Mouse (Mus musculus): ENCODE data around the gene Brinp1. TPM values are rescaled to one million over a fixed set of nuclear protein-coding genes. Genes with fewer than 3 reads are reported as not detected.

Gene Brinp1
- total and polyA plus RNA-seq, 3 experiments: 0.08 to 0.20 (median 0.09) TPM

- Histone ChIP-seq H3K4me3 (no peak overlapping the region), H3K9ac (ENCODE audit: low read depth, low read length) (no peak overlapping the region), H3K27me3 (ENCODE audit: control insufficient read depth, insufficient read depth, low read length) (no peaks in the 10 kb centered on the region), H3K36me3 (ENCODE audit: control insufficient read depth, insufficient read depth, low read length) (no peaks in the 10 kb centered on the region), H3K27ac (no peak overlapping the region), H3K79me2 (replicated peaks; ENCODE audit: control insufficient read depth, insufficient read depth, low read length) (no peaks in the 10 kb centered on the region), H3K4me1 (ENCODE audit: control insufficient read depth, insufficient read depth, low read length) (no peaks in the 10 kb centered on the region)
- intact Hi-C loops (cut with DNase I): no loop called here
- 73% methylated on average over 3 of the region's 3 CpGs for WGBS
- no peak for DNase-seq
- TF ChIP-seq CTCF (IDR thresholded peaks at IDR 0.05) (no peak), EP300 (IDR thresholded peaks at IDR 0.05; ENCODE audit: insufficient read depth, low read depth, low read length) (no peak), POLR2A (IDR thresholded peaks at IDR 0.05; ENCODE audit: insufficient read depth, low read depth, low read length) (no peak)
These were observed 147.7 kb downstream of the Brinp1 start for GRCm38 (mm10) chr4:68806502-68806901.

GRCm38 (mm10) chr4:68801923-68802855 lies 152.0 kb downstream of the Brinp1 start:
- no peak for DNase-seq
- Histone ChIP-seq H3K4me1 (ENCODE audit: control insufficient read depth, insufficient read depth, low read length) (no peaks in the 10 kb centered on the region), H3K36me3 (ENCODE audit: control insufficient read depth, insufficient read depth, low read length) (no peaks in the 10 kb centered on the region), H3K4me3 (no peak overlapping the region), H3K9ac (ENCODE audit: low read depth, low read length) (no peak overlapping the region), H3K79me2 (replicated peaks; ENCODE audit: control insufficient read depth, insufficient read depth, low read length) (no peaks in the 10 kb centered on the region), H3K27me3 (ENCODE audit: control insufficient read depth, insufficient read depth, low read length) (no peaks in the 10 kb centered on the region), H3K27ac (no peak overlapping the region)
- intact Hi-C loops (cut with DNase I): no loop called here
- 75% methylated on average over 6 of the region's 6 CpGs for WGBS
- TF ChIP-seq POLR2A (IDR thresholded peaks at IDR 0.05; ENCODE audit: insufficient read depth, low read depth, low read length) (no peak), EP300 (IDR thresholded peaks at IDR 0.05; ENCODE audit: insufficient read depth, low read depth, low read length) (no peak), CTCF (IDR thresholded peaks at IDR 0.05) (no peak)

- no peak for DNase-seq
- TF ChIP-seq CTCF (IDR thresholded peaks at IDR 0.05) (no peak), EP300 (IDR thresholded peaks at IDR 0.05; ENCODE audit: insufficient read depth, low read depth, low read length) (no peak), POLR2A (IDR thresholded peaks at IDR 0.05; ENCODE audit: insufficient read depth, low read depth, low read length) (no peak)
- Histone ChIP-seq H3K36me3 (ENCODE audit: control insufficient read depth, insufficient read depth, low read length) (no peaks in the 10 kb centered on the region), H3K9ac (ENCODE audit: low read depth, low read length) (no peak overlapping the region), H3K4me1 (ENCODE audit: control insufficient read depth, insufficient read depth, low read length) (no peaks in the 10 kb centered on the region; the same call in 1 of the 2 replicates), H3K79me2 (replicated peaks; ENCODE audit: control insufficient read depth, insufficient read depth, low read length) (no peaks in the 10 kb centered on the region), H3K4me3 (no peak overlapping the region), H3K27ac (no peak overlapping the region), H3K27me3 (ENCODE audit: control insufficient read depth, insufficient read depth, low read length) (no peaks in the 10 kb centered on the region)
- intact Hi-C loops (cut with DNase I): no loop called here
- WGBS: 85% methylated on average over 5 of the region's 5 CpGs
These were observed 164.2 kb downstream of the Brinp1 start for GRCm38 (mm10) chr4:68790003-68790402.

- Histone ChIP-seq H3K9ac (ENCODE audit: low read depth, low read length) (no peak overlapping the region), H3K4me3 (no peak overlapping the region), H3K36me3 (ENCODE audit: control insufficient read depth, insufficient read depth, low read length) (no peaks in the 10 kb centered on the region), H3K27ac (no peak overlapping the region), H3K27me3 (ENCODE audit: control insufficient read depth, insufficient read depth, low read length) (no peaks in the 10 kb centered on the region), H3K4me1 (ENCODE audit: control insufficient read depth, insufficient read depth, low read length) (no peaks in the 10 kb centered on the region; the same call in 1 of the 2 replicates), H3K79me2 (replicated peaks; ENCODE audit: control insufficient read depth, insufficient read depth, low read length) (no peaks in the 10 kb centered on the region)
- intact Hi-C loops (cut with DNase I): no loop called here
- 25% methylated on average over 4 of the region's 4 CpGs for WGBS
- no peak for TF ChIP-seq POLR2A (IDR thresholded peaks at IDR 0.05; ENCODE audit: insufficient read depth, low read depth, low read length)
- no peak for TF ChIP-seq EP300 (IDR thresholded peaks at IDR 0.05; ENCODE audit: insufficient read depth, low read depth, low read length)
- TF ChIP-seq CTCF (IDR thresholded peaks at IDR 0.05): no peak
- no peak for DNase-seq
These were observed 165.7 kb downstream of the Brinp1 start for GRCm38 (mm10) chr4:68788477-68788999.

- intact Hi-C loops (cut with DNase I): no loop called here
- H3K4me3 ChIP-seq: no peak overlapping the region
These were observed 166.6 kb downstream of the Brinp1 start for GRCm38 (mm10) chr4:68787642-68788041.

GRCm38 (mm10) chr4:68768256-68768655 lies 185.9 kb downstream of the Brinp1 start:
- H3K36me3 ChIP-seq (ENCODE audit: control insufficient read depth, insufficient read depth, low read length): no peaks in the 10 kb centered on the region; the same call in 1 of the 2 replicates
- TF ChIP-seq CTCF (IDR thresholded peaks at IDR 0.05): no peak
- no peak for TF ChIP-seq POLR2A (IDR thresholded peaks at IDR 0.05; ENCODE audit: insufficient read depth, low read depth, low read length)
- TF ChIP-seq EP300 (IDR thresholded peaks at IDR 0.05; ENCODE audit: insufficient read depth, low read depth, low read length): no peak
- H3K27me3 ChIP-seq (ENCODE audit: control insufficient read depth, insufficient read depth, low read length): no peaks in the 10 kb centered on the region
- H3K27ac ChIP-seq: no peak overlapping the region
- H3K4me3 ChIP-seq: no peak overlapping the region
- intact Hi-C loops (cut with DNase I): no loop called here
- 58% methylated on average over 5 of the region's 5 CpGs for WGBS
- no peak overlapping the region for H3K9ac ChIP-seq (ENCODE audit: low read depth, low read length)
- H3K79me2 ChIP-seq (replicated peaks; ENCODE audit: control insufficient read depth, insufficient read depth, low read length): no peaks in the 10 kb centered on the region
- no peak for DNase-seq
- H3K4me1 ChIP-seq (ENCODE audit: control insufficient read depth, insufficient read depth, low read length): no peaks in the 10 kb centered on the region

More at GRCm38 (mm10) chr4:68787642-68788041, 166.6 kb downstream of the Brinp1 start:
- 51% methylated on average over 2 of the region's 2 CpGs for WGBS
- TF ChIP-seq POLR2A (IDR thresholded peaks at IDR 0.05; ENCODE audit: insufficient read depth, low read depth, low read length) (no peak), CTCF (IDR thresholded peaks at IDR 0.05) (no peak), EP300 (IDR thresholded peaks at IDR 0.05; ENCODE audit: insufficient read depth, low read depth, low read length) (no peak)
- Histone ChIP-seq H3K27me3 (ENCODE audit: control insufficient read depth, insufficient read depth, low read length) (no peaks in the 10 kb centered on the region), H3K27ac (no peak overlapping the region), H3K4me1 (ENCODE audit: control insufficient read depth, insufficient read depth, low read length) (no peaks in the 10 kb centered on the region; the same call in 1 of the 2 replicates), H3K36me3 (ENCODE audit: control insufficient read depth, insufficient read depth, low read length) (no peaks in the 10 kb centered on the region), H3K9ac (ENCODE audit: low read depth, low read length) (no peak overlapping the region), H3K79me2 (replicated peaks; ENCODE audit: control insufficient read depth, insufficient read depth, low read length) (no peaks in the 10 kb centered on the region)
- DNase-seq: no peak

Data from heart, adult 2 months (tissue).